Mouse (Mus musculus) bone marrow macrophage, adult 2 months (primary cell): ENCODE results near the gene Mipol1.

ENCODE experiments used
- CTCF ChIP-seq: IDR thresholded peaks from 2 replicates; pipeline ENCODE4 v1.5.1; 2012; ENCODE audit warnings: low read depth, mild to moderate bottlenecking, low read length, moderate library complexity
- POLR2A ChIP-seq: IDR thresholded peaks from 2 replicates; pipeline ENCODE4 v1.6.1; 2012; ENCODE audit warnings: mild to moderate bottlenecking, low read depth, low read length, borderline replicate concordance

DNA sequence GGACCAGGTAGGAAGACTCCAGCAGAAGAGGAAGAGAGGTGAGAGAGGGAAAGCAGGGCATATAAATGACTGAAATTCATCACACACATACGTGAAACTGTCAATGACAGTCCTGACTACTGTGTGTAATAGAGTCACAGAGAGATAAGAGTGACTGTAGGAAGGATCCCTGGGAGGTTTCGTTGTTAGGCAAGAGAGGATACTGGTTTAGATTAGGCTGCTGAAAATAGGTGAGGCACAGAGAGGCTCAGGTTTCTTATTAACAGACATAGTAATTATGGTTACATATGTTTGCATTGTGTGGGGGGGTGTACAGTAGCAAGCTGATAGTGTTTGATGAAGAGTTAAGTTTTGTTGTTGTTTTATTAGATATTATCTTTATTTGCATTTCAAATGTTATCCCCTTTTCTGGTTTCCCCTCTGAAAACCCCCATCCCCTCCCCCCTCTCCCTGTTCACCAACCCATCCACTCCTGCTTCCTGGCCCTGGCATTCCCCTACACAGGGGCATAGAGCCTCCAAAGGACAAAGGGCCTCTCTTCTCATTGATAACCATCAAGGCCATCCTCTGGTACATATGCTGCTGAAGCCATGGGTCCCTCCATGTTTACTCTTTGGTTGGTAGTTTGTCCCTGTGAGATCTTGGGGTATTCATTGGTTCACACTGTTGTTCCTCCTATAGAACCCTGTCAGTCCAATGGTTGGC is 157.5 kb downstream of the Mipol1 start:
- TF ChIP-seq POLR2A, result no peak
- TF ChIP-seq CTCF, result no peak
